Mouse (Mus musculus) kidney, adult 2 months (tissue): ENCODE results near the gene Hist1h3c. TPM values are rescaled to one million over a fixed set of nuclear protein-coding genes. Genes with fewer than 3 reads are reported as not detected.

Experiments used
- DNase-seq: peaks from one replicate; pipeline ENCODE4 v3.0.0; 2021
- H3K27ac ChIP-seq: fragments of 200-500 bp; 2 replicates; pipeline ENCODE4 v1.5.1; 2012; ENCODE audit warnings: low read depth, low read length, control low read depth, inconsistent platforms; ENCODE audit not compliant: insufficient read depth
- H3K27me3 ChIP-seq: fragments of 200-500 bp; replicated peaks from 2 replicates; pipeline ENCODE4 v1.6.1; 2012; ENCODE audit warnings: mild to moderate bottlenecking, moderate library complexity, low read length, inconsistent platforms; ENCODE audit not compliant: control insufficient read depth, insufficient read depth
- H3K36me3 ChIP-seq: fragments of 200-500 bp; 2 replicates; pipeline ENCODE4 v1.6.1; 2012; ENCODE audit warnings: mild to moderate bottlenecking, moderate library complexity, low read length, inconsistent platforms; ENCODE audit not compliant: control insufficient read depth, insufficient read depth
- H3K4me1 ChIP-seq: fragments of 200-500 bp; 2 replicates; pipeline ENCODE4 v1.6.1; 2011; ENCODE audit warnings: low read length; ENCODE audit not compliant: control insufficient read depth, insufficient read depth
- H3K4me3 ChIP-seq: fragments of 200-500 bp; 2 replicates; pipeline ENCODE4 v1.5.1; 2011; ENCODE audit warnings: mild to moderate bottlenecking, low read depth, low read length, control low read depth; ENCODE audit not compliant: insufficient read depth
- CTCF ChIP-seq: fragments of 200-500 bp; conservative IDR thresholded peaks from 2 replicates; pipeline ENCODE4 v1.5.1; 2011; ENCODE audit warnings: low read depth, mild to moderate bottlenecking, control low read depth, low read length, moderate library complexity, mixed read lengths; ENCODE audit not compliant: insufficient read depth, insufficient read length
- POLR2A ChIP-seq: fragments of 200-500 bp; IDR thresholded peaks from one replicate; pipeline ENCODE4 v1.6.1; 2011; ENCODE audit warnings: low read depth, low read length, control low read depth
- WGBS: fragments of 180-500 bp; shearing (Covaris S2); methylation state at CpG from one replicate; pipeline ENCODE4 v1.1.7; 2018; 5-methylcytosine and 5-hydroxymethylcytosine counted together
- polyA plus RNA-seq: library from polyadenylated mRNA; depleted of rRNA; stranded (reverse); fragments of >200 nt; gene quantifications from 2 replicates; pipeline ENCODE4 v1.2.3, GENCODE M21; 2012

Hist1h3c gene
- polyA plus RNA-seq, 1 experiment = 0.39 TPM

DNA sequence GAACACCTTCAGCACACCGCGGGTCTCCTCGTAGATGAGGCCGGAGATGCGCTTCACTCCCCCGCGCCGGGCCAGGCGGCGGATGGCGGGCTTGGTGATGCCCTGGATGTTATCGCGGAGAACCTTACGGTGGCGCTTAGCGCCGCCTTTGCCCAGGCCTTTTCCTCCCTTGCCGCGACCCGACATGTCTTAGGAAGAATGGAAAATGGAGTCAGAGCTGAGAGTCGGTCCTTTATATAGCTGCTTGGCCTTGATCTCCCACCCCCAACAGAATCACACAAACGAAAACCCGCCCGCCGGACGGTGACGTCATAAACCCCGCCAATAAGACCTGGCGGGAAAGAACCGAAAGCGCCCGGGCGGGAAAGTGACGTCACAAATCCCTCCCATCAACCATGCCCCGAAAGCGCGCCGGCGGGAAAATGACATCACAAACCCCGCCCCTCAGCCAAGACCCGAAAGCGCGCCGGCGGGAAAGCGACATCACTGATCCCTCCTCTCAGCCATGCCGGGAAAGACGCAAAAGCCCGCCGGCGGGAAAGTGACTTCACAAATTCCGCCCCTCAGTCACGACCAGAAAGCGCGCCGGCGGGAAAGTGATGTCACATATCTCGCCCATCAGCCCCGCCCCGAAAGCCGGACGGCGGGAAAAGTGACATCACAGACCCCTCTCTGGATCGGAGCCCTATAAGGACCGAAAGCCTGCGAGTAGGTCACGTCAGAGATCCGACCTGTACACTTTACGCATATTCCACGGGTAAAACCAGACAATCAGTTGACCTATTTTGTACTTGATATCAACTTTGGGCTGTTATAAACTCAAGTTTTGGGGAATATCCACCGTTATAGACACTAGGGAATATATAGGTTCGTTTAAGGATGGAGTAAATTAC is 15.8 kb upstream of the Hist1h3c start, which contains the start of gene Hist1h4a:
Gene Hist1h4a, minus strand, starts transcription at position 259 of the 893 bp plus-strand sequence.
- TF ChIP-seq POLR2A (peak; percentile 68), CTCF (no peak)
- peaks cover 12% of the 10 kb centered on the region; the same call in 1 of the 2 replicates for H3K4me1 ChIP-seq
- H3K27ac ChIP-seq = peak within 1 kb of the TSS; percentile 39; the same call in 1 of the 2 replicates
- H3K27me3 ChIP-seq = no peaks in the 10 kb centered on the region
- DNase-seq = peak; percentile 99
- WGBS = under 1% methylated on average over 68 of the region's 72 CpGs
- H3K4me3 ChIP-seq = peak within 1 kb of the TSS; percentile 71
- no peaks in the 10 kb centered on the region for H3K36me3 ChIP-seq

DNA sequence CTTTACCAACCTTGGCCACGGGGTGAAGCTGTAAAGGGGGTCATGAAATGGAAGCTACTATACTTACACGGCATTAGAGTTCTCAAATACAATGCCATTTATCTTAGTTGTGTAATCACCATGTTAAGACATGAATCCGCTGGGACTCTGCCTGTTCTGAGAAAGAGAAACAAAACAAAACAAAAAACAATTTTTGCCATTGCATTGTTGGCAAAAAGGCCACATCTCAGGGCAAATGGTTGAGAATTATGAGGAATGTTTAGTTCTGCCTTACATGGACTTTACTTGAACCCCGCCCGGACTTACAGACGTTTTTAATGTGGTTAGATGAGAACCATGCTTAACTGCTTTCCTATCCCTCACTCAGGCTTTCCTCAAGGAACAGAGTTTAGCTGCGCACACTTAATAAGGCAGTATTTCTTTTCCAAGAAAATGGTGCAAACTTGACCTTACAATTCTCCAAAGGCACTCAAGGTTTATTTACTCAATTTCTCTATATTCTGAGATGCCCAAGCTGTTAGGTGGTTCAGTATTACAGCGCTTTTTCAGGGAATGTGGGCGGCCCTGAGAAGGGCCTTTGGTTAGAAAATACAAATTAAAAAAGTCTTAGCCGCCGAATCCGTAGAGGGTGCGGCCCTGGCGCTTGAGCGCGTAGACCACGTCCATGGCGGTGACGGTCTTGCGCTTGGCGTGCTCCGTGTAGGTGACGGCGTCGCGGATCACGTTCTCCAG is 15.0 kb upstream of the Hist1h3c start:
- peaks cover 12% of the 10 kb centered on the region; the same call in 1 of the 2 replicates for H3K4me1 ChIP-seq
- 4% methylated on average over 25 of the region's 27 CpGs for WGBS
- H3K27ac ChIP-seq = no peak overlapping the region; the same call in 1 of the 2 replicates
- peak overlapping the region; percentile 71 for H3K4me3 ChIP-seq
- no peaks in the 10 kb centered on the region for H3K27me3 ChIP-seq
- TF ChIP-seq POLR2A (no peak), CTCF (no peak)
- no peaks in the 10 kb centered on the region for H3K36me3 ChIP-seq
- no peak for DNase-seq

DNA sequence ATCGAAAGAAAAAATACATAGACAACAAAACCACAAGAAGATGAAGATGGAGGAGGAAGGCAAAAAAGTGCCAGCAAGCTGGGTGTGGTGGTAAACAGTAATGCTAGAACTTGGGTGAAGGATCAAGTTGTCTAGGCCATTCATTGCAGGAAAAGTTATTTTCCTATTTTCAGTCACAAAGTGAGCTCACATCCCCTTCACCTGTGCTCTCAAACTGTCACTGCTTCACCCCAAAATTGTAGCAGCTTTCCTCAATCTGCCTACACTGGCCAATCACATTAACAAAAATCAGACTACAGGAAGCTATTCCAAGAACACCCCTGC is 14.5 kb upstream of the Hist1h3c start:
- TF ChIP-seq POLR2A (no peak), CTCF (no peak)
- Histone ChIP-seq H3K4me3 (no peak overlapping the region), H3K27me3 (no peaks in the 10 kb centered on the region), H3K36me3 (no peaks in the 10 kb centered on the region), H3K4me1 (peaks cover 12% of the 10 kb centered on the region; the same call in 1 of the 2 replicates), H3K27ac (no peak overlapping the region)
- DNase-seq = no peak
- WGBS = 65% methylated on average over 1 of the region's 1 CpGs

- no peak for TF ChIP-seq CTCF
- no peak for TF ChIP-seq POLR2A
- Histone ChIP-seq H3K27me3 (no peaks in the 10 kb centered on the region), H3K4me3 (no peak overlapping the region), H3K36me3 (no peaks in the 10 kb centered on the region), H3K27ac (no peak overlapping the region), H3K4me1 (peaks cover 12% of the 10 kb centered on the region; the same call in 1 of the 2 replicates)
- DNase-seq = no peak
- WGBS = 79% methylated on average over 3 of the region's 3 CpGs
Observed at GRCm38 (mm10) chr13:23759251-23759771, 13.9 kb upstream of the Hist1h3c start.

DNA sequence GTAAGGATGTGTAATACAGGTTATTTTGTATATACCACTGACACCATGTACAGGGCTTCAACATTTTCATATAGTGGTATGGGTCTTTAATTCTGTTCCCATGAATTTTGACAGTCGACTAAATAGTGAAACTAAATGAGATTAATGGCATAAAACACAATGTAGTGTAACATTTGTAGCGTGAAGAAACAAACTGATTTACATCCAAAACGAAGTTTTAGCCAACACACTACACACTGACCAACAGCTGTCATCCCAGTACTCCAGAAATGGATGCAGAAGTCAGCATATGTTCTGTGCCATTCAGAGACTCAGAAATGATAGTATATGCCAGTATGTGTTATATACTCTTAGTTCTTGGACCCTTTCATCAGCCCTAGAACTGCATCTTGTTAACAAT is 12.5 kb upstream of the Hist1h3c start:
- DNase-seq = no peak
- Histone ChIP-seq H3K27ac (no peak overlapping the region), H3K4me1 (peaks cover 8% of the 10 kb centered on the region; the same call in 1 of the 2 replicates), H3K36me3 (no peaks in the 10 kb centered on the region), H3K4me3 (no peak overlapping the region), H3K27me3 (no peaks in the 10 kb centered on the region)
- WGBS = 38% methylated on average over 3 of the region's 3 CpGs
- TF ChIP-seq CTCF (no peak), POLR2A (no peak)

GRCm38 (mm10) chr13:23757211-23757773 is 11.9 kb upstream of the Hist1h3c start:
- Histone ChIP-seq H3K27me3 (no peaks in the 10 kb centered on the region), H3K4me1 (peaks cover 8% of the 10 kb centered on the region; the same call in 1 of the 2 replicates), H3K27ac (peak overlapping the region; percentile 62), H3K4me3 (peak overlapping the region; percentile 38), H3K36me3 (no peaks in the 10 kb centered on the region)
- DNase-seq = no peak
- TF ChIP-seq CTCF (no peak), POLR2A (no peak)
- 2% methylated on average over 20 of the region's 23 CpGs for WGBS

GRCm38 (mm10) chr13:23756790-23757189 is 11.4 kb upstream of the Hist1h3c start, which contains the start of gene Hist1h4b:
Gene Hist1h4b, plus strand, starts transcription at chr13:23757013.
- Histone ChIP-seq H3K27me3 (no peaks in the 10 kb centered on the region), H3K4me1 (peaks cover 8% of the 10 kb centered on the region; the same call in 1 of the 2 replicates), H3K27ac (peak within 1 kb of the TSS; percentile 62), H3K4me3 (peak within 1 kb of the TSS; percentile 38), H3K36me3 (no peaks in the 10 kb centered on the region)
- TF ChIP-seq CTCF = no peak
- peak; percentile 57 for TF ChIP-seq POLR2A
- peak; percentile 95 for DNase-seq
- WGBS = under 1% methylated on average over 18 of the region's 22 CpGs
